Mouse (Mus musculus) C2C12 (cell line): Measurements from ENCODE around the gene Uggt1.

Source experiments
- CEBPB ChIP-seq: IDR thresholded peaks from one replicate; pipeline ENCODE4 v1.6.1; 2011; ENCODE audit warnings: low read depth, mild to moderate bottlenecking, control low read depth, moderate library complexity
- CTCF ChIP-seq: IDR thresholded peaks from one replicate; pipeline ENCODE4 v1.5.1; 2011; ENCODE audit not compliant: control insufficient read depth, insufficient read depth, insufficient read length
- MAX ChIP-seq: IDR thresholded peaks from one replicate; pipeline ENCODE4 v1.6.1; 2011; ENCODE audit warnings: mild to moderate bottlenecking, control low read depth
- MYOD1 ChIP-seq: IDR thresholded peaks from one replicate; pipeline ENCODE4 v1.6.1; 2011; ENCODE audit warnings: low read depth; ENCODE audit not compliant: control insufficient read depth, insufficient read length
- USF1 ChIP-seq: IDR thresholded peaks from one replicate; pipeline ENCODE4 v1.6.1; 2011; ENCODE audit warnings: low read depth, mild to moderate bottlenecking, control low read depth, moderate library complexity

- TF ChIP-seq USF1 (no peak), CTCF (peak; percentile 15), MYOD1 (no peak), CEBPB (no peak), MAX (no peak)
Measured at GRCm38 (mm10) chr1:36279202-36279601, 34.7 kb upstream of the Uggt1 start.
